Mouse (Mus musculus): ENCODE data around the gene Wnt5b. TPM values are rescaled to one million over a fixed set of nuclear protein-coding genes. Genes with fewer than 3 reads are reported as not detected.
"Not testable (repeated sequence)": the region's sequence is repeated elsewhere in the genome, so short reads cannot be mapped to it uniquely, and the experiment has no call there.

Gene Wnt5b
- total RNA-seq, 2 experiments from 2014 or later: not detected

- ATAC-seq (replicated peaks; ENCODE audit: low FRiP score, poor library complexity, severe bottlenecking): no peak
These were observed 77.0 kb downstream of the Wnt5b start for GRCm38 (mm10) chr6:119466921-119467784.

- no peak for ATAC-seq (replicated peaks; ENCODE audit: low FRiP score, poor library complexity, severe bottlenecking)
These were observed 78.0 kb downstream of the Wnt5b start for GRCm38 (mm10) chr6:119466161-119466560.

- ATAC-seq (replicated peaks; ENCODE audit: low FRiP score, poor library complexity, severe bottlenecking): no peak
These were observed 83.8 kb downstream of the Wnt5b start for GRCm38 (mm10) chr6:119460391-119460790.

GRCm38 (mm10) chr6:119459041-119459440, 85.1 kb downstream of the Wnt5b start:
- no peak for ATAC-seq (replicated peaks; ENCODE audit: low FRiP score, poor library complexity, severe bottlenecking)

- ATAC-seq (replicated peaks; ENCODE audit: low FRiP score, poor library complexity, severe bottlenecking): no peak
These were observed 86.0 kb downstream of the Wnt5b start for GRCm38 (mm10) chr6:119458166-119458565.

DNA sequence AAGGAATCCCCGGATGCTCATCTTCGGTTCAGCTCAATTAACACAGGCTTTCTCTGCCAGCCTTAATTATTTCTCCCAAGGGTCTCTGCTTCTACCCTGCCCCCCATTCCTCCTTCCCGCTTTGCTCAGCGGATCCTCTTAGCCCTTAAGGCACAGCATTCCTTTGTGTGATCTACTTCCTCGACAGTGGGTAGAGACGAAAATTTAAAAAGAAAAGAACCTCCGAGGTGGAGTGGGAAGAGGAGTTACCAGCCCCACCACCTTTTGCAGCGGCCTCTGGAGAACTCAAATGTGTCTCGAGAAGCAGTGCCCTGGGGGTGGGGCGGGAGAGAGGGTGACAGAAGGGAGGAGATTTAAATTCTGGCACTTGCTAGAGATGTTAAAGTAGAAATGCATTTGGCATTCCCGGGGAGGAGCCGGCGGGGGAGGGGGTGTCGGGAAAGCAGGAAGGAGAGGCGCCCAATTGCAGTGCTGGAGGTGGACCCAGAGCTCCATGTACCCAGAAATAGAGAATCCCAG, 92.1 kb downstream of the Wnt5b start:
- no peak for ATAC-seq (replicated peaks; ENCODE audit: low FRiP score, poor library complexity, severe bottlenecking)

GRCm38 (mm10) chr6:119450965-119451943, 92.9 kb downstream of the Wnt5b start:
- no peak for ATAC-seq (replicated peaks; ENCODE audit: low FRiP score, poor library complexity, severe bottlenecking)

DNA sequence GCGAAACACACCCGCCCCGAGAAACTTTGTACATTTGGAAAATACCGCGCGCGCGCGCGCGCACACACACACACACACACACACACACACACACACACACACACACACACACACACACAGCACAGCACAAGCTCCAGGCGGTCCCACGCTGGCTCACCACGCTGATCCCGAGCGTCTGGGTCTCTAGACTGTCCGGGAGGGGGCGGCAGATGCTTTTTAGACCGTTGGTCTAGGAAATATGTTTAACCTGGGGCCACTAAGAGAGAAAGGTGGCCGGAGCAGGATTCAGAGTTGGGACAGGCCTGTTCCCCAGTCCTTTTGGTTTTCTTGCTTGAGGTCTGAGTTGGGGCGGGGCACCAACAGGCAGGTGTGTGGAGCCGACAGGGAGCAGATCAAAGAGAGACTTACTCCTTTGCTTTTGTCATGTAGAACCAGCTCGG, 95.1 kb downstream of the Wnt5b start:
- no peak for ATAC-seq (replicated peaks; ENCODE audit: low FRiP score, poor library complexity, severe bottlenecking)

- no peak for ATAC-seq (replicated peaks; ENCODE audit: low FRiP score, poor library complexity, severe bottlenecking)
These were observed 95.7 kb downstream of the Wnt5b start for GRCm38 (mm10) chr6:119448321-119449059.

- ATAC-seq (replicated peaks; ENCODE audit: low FRiP score, poor library complexity, severe bottlenecking): no peak
These were observed 98.2 kb downstream of the Wnt5b start for GRCm38 (mm10) chr6:119445671-119446607.

DNA sequence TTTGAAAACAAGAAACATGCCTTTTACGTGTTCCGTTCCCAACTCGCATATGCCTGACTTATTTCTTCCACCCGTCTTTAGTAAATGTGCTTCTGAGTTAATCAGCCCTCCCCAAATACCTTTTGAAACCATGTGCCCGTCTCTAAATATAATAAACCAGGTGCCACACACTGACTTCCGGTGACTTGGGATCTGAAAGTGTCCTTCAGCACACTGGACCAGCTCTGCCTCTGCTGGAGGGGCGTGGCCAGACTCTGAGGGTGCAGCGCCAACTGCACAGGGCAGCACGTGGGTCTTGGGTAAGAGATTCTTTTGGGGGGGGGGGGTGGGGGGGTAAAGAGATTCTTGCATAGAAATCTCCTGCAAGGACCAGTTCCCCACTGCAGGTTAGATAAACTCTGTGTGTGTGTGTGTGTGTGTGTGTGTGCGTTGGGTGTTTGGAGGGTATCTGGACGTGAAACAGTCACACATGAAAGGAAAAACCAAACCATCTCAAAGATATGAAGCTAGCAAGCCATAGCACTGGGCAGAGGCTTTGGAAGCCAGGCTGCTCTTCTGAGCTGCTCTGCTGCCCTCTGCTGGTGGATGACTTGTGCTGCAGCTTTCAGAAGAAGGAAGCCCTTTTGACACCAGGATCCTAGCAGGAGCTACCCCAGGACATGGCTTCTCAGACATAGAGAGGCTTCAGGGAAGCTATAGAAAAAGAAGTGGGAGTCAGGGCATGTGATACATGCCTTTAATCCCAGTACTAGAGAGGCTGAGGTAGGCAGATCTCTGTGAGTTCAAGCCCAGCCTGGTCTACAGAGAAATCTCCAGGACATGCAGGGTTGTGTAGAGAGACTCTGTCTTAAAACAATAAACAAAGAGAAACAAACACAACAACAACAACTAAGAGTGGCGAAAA, 100.2 kb downstream of the Wnt5b start:
- peak; percentile 77; the same call in 1 of the 2 replicates for ATAC-seq (replicated peaks; ENCODE audit: low FRiP score, poor library complexity, severe bottlenecking)

- ATAC-seq (replicated peaks; ENCODE audit: low FRiP score, poor library complexity, severe bottlenecking): not testable (repeated sequence)
These were observed 101.4 kb downstream of the Wnt5b start for GRCm38 (mm10) chr6:119442729-119443128.

DNA sequence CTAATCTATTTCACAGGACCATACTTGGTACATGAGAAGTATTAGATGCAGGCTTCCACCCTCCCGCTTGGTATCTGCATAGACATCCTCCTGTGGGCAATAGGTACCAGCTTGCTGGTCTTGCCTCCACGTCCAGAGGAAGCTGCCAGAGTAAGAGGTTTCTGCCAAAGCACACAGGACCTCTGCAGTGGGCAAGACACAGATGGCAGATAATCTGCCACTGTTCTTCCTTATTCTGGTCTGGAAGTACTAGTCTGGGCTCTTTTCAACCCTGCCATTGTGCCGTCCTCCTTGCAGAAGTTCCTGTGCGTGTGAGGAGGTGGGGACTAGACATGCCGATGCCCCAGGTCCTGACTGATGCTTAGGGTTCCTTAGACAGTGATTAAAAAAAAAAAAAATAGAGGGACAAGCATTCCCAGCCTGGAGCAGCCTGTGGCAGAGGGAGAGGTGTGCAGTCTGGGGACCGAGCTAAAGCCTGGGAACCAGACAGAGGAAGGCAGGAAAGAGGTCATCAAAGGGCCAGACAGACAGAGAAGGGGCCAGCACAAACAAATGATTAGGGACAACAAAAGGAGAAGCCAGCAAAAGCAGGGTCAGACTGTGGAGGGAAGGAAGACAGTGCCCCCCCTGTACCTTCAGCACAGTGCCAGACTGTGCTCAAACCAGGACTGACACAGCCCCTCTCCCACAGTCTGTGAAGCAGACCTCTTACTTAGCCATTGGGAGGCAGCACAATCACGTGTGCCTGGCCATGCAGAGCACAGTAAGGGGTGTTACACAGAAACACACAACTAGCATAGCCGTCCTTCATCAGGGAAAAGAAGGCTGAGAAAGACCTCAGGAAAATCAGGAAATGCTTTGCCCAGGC, 106.0 kb downstream of the Wnt5b start:
- ATAC-seq (replicated peaks; ENCODE audit: low FRiP score, poor library complexity, severe bottlenecking): no peak

DNA sequence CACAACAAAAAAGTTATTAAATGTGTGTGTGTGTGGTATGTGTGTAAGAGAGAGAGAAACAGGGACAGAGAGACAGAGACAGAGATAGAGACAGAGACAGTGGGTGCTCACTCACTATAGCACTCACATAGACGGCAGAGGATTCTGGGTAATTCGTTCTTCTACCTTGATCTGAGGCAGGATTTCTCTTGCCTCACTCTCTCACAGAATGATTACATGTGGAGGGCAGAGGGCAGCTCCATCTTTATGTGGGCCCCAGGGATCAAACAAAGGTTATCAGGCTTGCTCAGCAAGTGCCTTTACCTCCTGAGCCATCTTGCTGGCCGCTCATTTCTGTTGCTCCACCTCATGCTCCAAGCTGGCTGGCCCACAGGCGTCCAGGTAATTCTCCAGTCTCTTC, 109.8 kb downstream of the Wnt5b start:
- no peak for ATAC-seq (replicated peaks; ENCODE audit: low FRiP score, poor library complexity, severe bottlenecking)

DNA sequence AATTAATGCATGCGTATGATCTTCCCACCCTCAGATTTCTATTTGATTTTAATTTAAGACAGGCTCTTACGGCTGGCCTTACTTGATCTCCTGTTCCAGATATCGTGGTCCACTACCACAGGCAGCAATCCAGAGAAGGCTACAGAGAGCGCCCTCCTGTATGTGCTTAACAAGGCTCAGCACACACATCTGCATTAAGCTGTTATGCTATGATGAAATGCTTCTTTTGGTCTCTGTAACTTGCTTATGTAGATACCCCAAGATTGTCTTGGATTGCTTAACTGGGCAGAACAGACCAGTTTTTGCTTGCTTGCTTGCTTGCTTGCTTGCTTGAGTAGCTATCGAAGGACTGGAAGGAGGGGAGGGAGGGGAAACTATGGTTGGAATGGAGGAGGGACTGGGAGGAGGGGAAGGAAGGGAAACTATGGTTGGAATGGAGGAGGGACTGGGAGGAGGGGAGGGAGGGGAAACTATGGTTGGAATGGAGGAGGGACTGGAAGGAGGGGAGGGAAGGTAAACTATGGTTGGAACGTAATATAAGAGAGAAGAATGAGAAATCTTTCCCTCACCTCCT, 112.3 kb downstream of the Wnt5b start:
- ATAC-seq (replicated peaks; ENCODE audit: low FRiP score, poor library complexity, severe bottlenecking): no peak

- ATAC-seq (replicated peaks; ENCODE audit: low FRiP score, poor library complexity, severe bottlenecking): no peak
These were observed 113.6 kb downstream of the Wnt5b start for GRCm38 (mm10) chr6:119430508-119430907.
